Mouse (Mus musculus) B cell, adult (primary cell): ENCODE data around the gene Lctl. TPM values are rescaled to one million over a fixed set of nuclear protein-coding genes. Genes with fewer than 3 reads are reported as not detected.

ENCODE experiments used
- total RNA-seq: library from RNA; stranded (reverse); gene quantifications from 4 replicates; pipeline ENCODE4 v1.2.4, GENCODE M21; 2023; ENCODE audit not compliant: inconsistent age

The Lctl gene
- total RNA-seq = not detected in 4 replicates

DNA sequence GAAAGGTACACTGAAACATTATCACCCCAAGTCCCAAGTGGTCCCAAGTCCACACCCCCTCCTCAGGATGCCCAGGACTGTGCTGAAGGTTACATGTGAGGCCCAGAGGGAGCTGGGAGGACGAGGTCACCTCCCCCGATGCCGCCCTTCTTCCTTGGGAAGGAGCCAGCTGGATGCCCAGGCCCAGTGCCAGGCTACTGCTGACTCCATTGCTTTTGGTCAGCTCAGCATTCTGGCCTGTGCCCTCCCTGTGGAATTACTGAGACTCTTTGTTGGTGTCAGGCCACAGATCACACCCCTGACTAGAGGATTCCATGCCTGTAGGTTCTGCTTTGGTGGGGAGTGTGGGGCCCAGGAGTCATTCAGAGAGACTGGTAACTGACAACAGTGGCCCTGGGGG, at the start of gene Lctl:
TSS of gene Lctl (plus strand) at position 272 of the 400 bp plus-strand sequence.

GRCm38 (mm10) chr9:64172816-64173665, 56.1 kb downstream of the Lctl start, which contains the start of the genes Zwilch and Rpl4:
Zwilch (minus strand) TSS chr9:64173104.
Rpl4 (plus strand) TSS chr9:64173375.

DNA sequence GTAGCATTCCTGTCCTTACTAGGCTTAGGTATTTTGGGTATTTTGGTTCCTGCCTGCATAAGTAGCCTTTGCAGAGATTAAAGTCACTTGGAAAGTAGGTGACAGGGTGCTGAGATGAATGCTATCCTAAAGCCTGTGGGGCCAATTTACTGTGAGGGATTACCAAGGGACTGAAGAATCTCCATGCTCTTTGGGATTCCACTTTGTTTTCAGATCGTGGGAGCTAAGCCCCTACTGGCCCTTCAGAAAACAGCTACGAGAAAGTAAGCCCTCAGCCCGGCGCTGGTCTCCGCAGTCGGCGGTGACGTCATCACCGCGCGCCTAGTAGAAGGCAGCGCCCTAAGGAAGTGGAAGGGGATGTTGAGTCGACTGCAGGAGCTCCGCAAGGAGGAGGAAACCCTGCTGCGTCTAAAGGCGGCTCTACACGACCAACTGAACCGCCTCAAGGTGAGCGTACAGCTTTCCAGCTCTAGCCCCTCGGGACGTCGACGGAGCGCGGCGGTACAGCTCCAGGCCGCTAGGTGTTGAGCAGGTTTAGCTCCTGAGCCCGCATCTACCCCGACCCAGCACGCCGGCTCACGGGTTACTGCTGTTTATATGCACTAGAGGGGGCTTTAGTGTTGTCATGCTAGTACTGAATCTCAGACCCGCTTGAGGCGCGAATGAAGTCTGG, 62.2 kb downstream of the Lctl start, which contains the start of gene Snapc5:
TSS of gene Snapc5 (plus strand) at position 301 of the 673 bp plus-strand sequence.

Other genes starting within 250 kb of the Lctl start
- not detected in 4 replicates for gene Smad6, start 95.1 kb upstream of the Lctl start, total RNA-seq
- gene Zwilch, start 56.0 kb downstream of the Lctl start, total RNA-seq = 4.7 to 7.7 TPM (median 6.5 TPM) in 4 replicates
- 1,782 to 1,851 TPM (median 1,806 TPM) in 4 replicates for gene Rpl4, start 56.2 kb downstream of the Lctl start, total RNA-seq
- 19.6 to 22.9 TPM (median 22.0 TPM) in 4 replicates for gene Snapc5, start 62.1 kb downstream of the Lctl start, total RNA-seq
- 1.2 to 2.1 TPM (median 1.7 TPM) in 4 replicates for gene Uchl4, start 118.1 kb downstream of the Lctl start, total RNA-seq
- 138 to 152 TPM (median 143 TPM) in 4 replicates for gene Map2k1, start 136.5 kb downstream of the Lctl start, total RNA-seq
- gene Tipin, start 164.4 kb downstream of the Lctl start, total RNA-seq = 18.5 to 25.3 TPM (median 23.4 TPM) in 4 replicates
- gene Dis3l, start 224.1 kb downstream of the Lctl start, total RNA-seq = 21.5 to 26.9 TPM (median 23.4 TPM) in 4 replicates